Mouse (Mus musculus) gastrocnemius, adult 2 months (tissue): ENCODE measurements around the gene Myog. TPM values are rescaled to one million over a fixed set of nuclear protein-coding genes. Genes with fewer than 3 reads are reported as not detected.

Experiments
- DNase-seq: peaks from one replicate; pipeline ENCODE4 v3.0.0; 2022
- H3K27ac ChIP-seq: fragments of 200-600 bp; 2 replicates; pipeline ENCODE4 v1.8.1; 2022; ENCODE audit warnings: mild to moderate bottlenecking
- H3K4me3 ChIP-seq: fragments of 200-600 bp; 2 replicates; pipeline ENCODE4 v1.8.1; 2022; ENCODE audit warnings: mild to moderate bottlenecking, moderate library complexity
- CTCF ChIP-seq: fragments of 200-600 bp; IDR thresholded peaks from 2 replicates; pipeline ENCODE4 v1.8.1; 2022; ENCODE audit warnings: antibody characterized with exemption, mild to moderate bottlenecking, moderate library complexity
- intact Hi-C: fragments of 180-260 bp; cut with DNase I; formaldehyde crosslinking; loops from one replicate; pipeline ENCODE4 v1.15.1; 2025
- total RNA-seq, 2 experiments: library from RNA; stranded (reverse); gene quantifications; 2 replicates each; pipeline ENCODE4 v1.2.3; 2021

Gene Myog
- total RNA-seq, 2 experiments from 2014 or later: 11.6 to 34.5 TPM

DNA sequence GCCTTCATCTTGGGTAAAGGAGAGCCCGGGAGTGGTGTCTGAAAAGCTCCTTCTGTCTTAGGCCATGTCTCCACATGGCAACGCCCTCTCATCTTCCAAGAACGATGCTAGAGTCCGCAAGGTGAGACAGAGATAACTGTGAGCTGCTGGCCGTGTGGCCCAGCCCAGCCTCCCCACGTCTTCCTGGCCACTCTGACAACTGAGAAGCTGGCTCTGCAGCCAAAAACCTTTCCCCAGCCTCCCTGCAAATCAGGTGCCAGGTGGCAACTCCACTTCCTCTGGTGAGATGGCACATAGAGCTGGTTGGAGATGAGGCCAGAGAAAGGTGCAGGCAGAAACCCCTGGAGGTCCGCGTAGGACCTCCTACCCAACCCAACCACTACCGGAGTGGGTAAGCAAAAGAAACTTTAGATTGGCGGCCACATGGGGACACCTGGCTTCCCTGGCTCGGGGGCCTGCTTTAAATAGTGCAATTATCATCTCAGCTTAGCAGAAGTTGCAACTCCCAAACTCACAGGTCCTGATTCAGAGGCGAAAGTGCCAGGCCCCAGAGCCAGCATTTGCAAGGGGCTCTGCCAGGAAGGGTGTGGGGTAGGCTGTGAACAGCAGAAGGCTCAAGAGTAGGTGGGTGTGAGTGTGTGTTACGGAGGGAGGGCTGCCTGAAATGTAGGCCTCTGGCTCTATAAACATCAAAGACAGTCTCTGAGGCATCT, 45.6 kb downstream of the Myog start:
- DNase-seq: no peak
- intact Hi-C loops: no loop called here
- 0 out of 2 replicates have a peak overlapping the region, but pooled peaks have one; percentile 6 for H3K27ac ChIP-seq
- no peak for TF ChIP-seq CTCF
- H3K4me3 ChIP-seq: no peak overlapping the region

DNA sequence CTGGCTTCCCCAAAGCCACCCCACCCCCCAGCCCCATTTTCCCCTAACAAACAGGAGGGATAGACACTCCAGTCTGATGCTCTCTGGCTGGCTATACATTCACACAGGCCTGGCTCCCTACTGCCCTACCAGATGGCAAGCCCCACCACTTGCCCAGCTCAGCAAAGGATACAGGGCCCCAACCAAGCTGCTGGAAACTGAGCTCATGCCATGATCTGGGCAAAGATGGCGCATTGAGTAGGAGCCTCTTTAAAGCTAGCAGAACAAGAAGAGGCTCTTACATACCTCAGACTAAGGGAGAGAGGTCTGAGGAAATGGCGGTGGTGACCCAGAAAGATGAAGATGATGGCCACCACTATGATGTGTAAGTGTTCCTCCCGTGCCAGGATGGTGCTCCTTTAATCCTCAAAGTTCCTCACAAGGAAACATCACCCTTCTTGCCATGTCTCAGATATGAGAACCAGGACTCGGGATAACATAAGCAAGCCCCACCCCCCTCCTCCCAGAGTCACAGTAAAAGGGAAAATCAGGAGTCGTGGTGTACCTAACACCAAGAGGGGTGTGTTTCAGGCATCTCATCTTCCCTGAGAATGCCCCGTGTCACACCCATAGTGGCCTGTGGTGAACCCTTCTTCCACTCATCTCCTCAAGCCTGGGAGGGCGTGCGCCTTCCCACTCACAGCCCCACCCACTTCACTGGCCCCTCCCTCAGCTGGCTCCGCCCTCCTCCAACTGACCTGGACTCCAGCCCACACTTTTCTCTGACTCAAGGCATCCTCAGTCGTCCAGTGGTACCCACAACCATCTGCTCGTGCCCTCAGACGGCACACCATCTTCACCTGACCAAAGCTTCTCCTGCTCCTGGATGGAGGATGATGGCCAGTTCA, 46.4 kb downstream of the Myog start:
- intact Hi-C loops: no loop called here
- TF ChIP-seq CTCF: no peak
- no peak for DNase-seq
- no peak overlapping the region for H3K4me3 ChIP-seq
- H3K27ac ChIP-seq: no peak overlapping the region

DNA sequence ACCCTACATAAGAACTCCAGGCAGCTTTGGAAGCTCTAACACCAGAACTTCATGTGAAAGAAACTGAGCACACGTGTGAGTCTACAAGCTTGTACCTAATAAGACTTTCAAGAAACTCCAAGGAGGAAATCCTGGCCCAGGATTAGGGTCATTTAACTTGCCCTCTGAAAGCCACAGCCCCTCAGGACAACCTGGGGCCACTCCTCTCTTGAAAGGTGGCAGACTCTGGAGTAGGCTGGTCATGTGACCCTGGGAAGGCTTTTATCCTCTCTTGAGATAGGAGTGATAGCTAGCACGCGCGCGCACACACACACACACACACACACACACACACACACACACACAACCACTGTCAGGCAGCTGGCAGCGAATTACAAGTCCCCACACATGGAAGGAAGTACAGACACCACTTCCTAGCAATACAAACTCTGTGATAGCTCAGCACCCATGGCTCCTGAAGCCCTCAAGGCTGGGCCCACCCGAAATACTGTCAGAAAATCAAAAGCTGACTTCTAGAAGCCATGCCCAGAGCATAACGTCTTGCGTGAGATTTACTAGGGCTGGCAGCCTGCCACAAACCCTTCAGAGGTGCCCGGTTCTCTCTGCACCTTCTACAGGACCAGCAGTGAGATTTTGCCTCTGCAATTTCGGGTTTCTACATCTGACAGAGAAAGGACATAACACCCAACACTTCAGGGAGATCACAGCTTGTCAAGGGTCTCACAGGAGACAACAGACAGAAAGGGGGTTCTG, 47.3 kb downstream of the Myog start:
- Histone ChIP-seq H3K4me3 (no peak overlapping the region), H3K27ac (no peak overlapping the region)
- intact Hi-C loops: no loop called here
- no peak for DNase-seq
- TF ChIP-seq CTCF: no peak

DNA sequence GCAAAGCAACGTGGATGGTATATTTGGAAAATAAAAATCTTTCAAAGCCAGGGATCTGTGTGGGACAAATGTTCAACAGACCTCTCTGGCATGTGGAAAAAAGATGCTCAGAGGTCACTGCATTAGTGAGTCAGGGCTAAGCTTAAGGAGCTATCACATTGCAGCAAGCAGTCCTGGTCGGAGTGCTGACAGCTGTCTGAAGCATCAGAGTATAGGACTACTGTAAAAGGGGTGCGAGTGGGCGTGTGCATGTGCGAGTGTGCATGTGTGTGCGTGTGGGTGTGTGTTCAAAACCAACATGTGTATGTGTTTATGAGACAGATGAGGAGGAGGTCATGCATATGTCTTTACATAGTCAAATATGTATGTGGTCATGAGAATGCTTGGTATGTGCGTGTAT, 49.4 kb downstream of the Myog start:
- Histone ChIP-seq H3K27ac (no peak overlapping the region), H3K4me3 (no peak overlapping the region)
- intact Hi-C loops: no loop called here
- no peak for DNase-seq
- TF ChIP-seq CTCF: no peak

DNA sequence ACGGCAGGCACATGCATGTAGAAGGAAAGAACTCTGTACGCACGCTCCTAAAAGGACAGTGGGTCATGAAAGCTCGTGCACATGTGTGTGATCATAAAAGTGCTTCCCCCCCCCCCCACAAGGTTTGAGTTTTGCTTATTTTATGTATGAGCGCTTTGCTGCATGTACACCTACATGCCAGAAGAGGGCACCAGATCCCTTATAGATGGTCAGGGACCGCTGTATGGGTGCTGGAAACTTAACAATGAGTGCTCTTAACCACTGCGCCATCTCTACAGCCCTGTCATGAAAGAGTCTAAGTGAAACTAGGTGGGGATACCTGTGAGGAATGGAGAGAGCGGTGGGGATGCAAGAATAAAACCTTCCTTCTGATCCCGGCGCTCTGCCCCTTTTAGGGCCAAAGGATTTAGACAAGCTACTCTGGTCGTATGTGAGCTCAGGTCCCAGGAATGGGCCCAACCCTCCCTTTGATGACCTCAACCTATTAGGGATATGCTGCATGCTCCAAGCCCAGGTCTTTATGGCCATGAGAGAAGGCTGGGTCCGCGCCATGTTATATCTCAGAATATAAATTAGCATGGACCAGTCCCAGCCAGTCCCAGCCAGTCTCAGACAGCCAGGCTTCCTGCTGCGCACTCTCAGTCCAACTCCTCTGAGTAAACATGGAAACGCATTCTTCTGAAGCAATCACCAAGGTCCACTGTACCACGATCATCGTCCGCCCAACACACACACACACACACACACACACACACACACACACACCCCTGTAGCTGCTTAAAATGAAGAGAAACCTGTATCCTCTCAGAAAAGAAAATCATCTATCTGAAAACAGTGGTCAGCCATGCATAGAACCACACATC, 50.2 kb downstream of the Myog start:
- DNase-seq: no peak
- H3K4me3 ChIP-seq: no peak overlapping the region
- no peak overlapping the region for H3K27ac ChIP-seq
- peak; percentile 11; the same call in 1 of the 2 replicates for TF ChIP-seq CTCF
- intact Hi-C loops: no loop called here

DNA sequence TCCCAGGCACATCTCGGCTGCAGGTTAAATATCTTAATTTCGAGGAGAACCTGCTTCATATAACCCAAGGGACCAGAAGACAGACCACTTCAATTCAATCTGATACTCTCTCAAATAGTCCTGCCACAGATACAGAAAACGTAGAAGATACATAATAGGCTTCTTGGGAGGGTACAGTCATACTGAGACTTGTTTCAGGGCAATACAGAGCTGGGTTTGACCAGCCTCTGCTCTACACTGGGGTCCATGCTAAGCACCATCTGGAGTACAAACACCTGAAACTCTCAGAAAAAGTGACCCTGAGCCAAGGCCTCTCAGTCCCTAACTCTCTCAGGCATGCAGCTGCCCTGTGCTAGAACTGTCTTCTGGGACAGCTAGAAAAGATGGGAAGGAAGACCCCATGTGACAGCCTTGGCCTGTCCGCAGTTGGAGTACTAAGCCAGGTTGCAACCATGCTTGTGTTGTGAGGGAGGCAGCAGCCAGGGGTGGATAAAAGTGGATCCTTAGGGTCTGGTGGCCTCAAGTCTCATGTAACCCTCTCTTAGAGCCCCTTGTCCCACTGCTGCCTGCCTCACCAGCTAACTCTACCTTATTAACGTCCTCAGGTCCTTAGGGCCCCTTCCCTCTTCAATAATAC, 52.0 kb downstream of the Myog start:
- intact Hi-C loops: no loop called here
- DNase-seq: no peak
- peak overlapping the region; percentile 83 for H3K27ac ChIP-seq
- TF ChIP-seq CTCF: no peak
- no peak overlapping the region for H3K4me3 ChIP-seq

Other genes starting within 250 kb of the Myog start
- 10 to 100 TPM; 14.1 to 46.8 TPM for gene Btg2, start 210.9 kb upstream of the Myog start, total RNA-seq
- gene Chit1, start 178.7 kb upstream of the Myog start, total RNA-seq: not detected
- gene Chil1, start 107.8 kb upstream of the Myog start, total RNA-seq: 1 to 10 TPM; 1.8 to 6.9 TPM
- 100 to 1,000 TPM; 192 to 318 TPM for gene Mybph, start 96.5 kb upstream of the Myog start, total RNA-seq
- gene Adora1, start 54.6 kb upstream of the Myog start, total RNA-seq: under 1 TPM; 0.20 to 0.31 TPM
- under 1 TPM; 0.42 to 0.46 TPM for gene Ppfia4, start 42.9 kb downstream of the Myog start, total RNA-seq
- 10 to 100 TPM; 12.3 to 12.4 TPM for gene Tmem183a, start 72.0 kb downstream of the Myog start, total RNA-seq
- not detected for gene 4933406M09Rik, start 96.0 kb downstream of the Myog start, total RNA-seq
- gene Cyb5r1, start 115.6 kb downstream of the Myog start, total RNA-seq: 10 to 100 TPM; 82.3 to 84.1 TPM
- 100 to 1,000 TPM; 163 to 196 TPM for gene Adipor1, start 125.4 kb downstream of the Myog start, total RNA-seq
- 10 to 100 TPM; 17.9 to 20.6 TPM for gene Klhl12, start 165.5 kb downstream of the Myog start, total RNA-seq
- 1 to 10 TPM; 5.5 to 6.7 TPM for gene Rabif, start 204.7 kb downstream of the Myog start, total RNA-seq